Mouse (Mus musculus) midbrain, embryonic 15.5 days (tissue): ENCODE measurements around the gene Pde8b. TPM values are rescaled to one million over a fixed set of nuclear protein-coding genes. Genes with fewer than 3 reads are reported as not detected.

Source experiments
- ATAC-seq: fragments of 200-750 bp; cut with Nextera tagmentation; replicated peaks from 2 replicates; pipeline ENCODE4 v1.8.0; 2017; ENCODE audit warnings: moderate TSS enrichment
- H3K27ac ChIP-seq: fragments of 300-500 bp; sonication (generic); 2 replicates; pipeline ENCODE4 v1.5.1; 2015; ENCODE audit warnings: mild to moderate bottlenecking, inconsistent platforms
- H3K27me3 ChIP-seq: fragments of 300-500 bp; sonication (generic); replicated peaks from 2 replicates; pipeline ENCODE4 v1.6.1; 2015; ENCODE audit warnings: inconsistent platforms
- H3K36me3 ChIP-seq: fragments of 300-500 bp; sonication (generic); replicated peaks from 2 replicates; pipeline ENCODE4 v1.6.1; 2015; ENCODE audit warnings: inconsistent platforms
- H3K4me1 ChIP-seq: fragments of 300-500 bp; sonication (generic); 2 replicates; pipeline ENCODE4 v1.6.1; 2015; ENCODE audit warnings: inconsistent platforms
- H3K4me2 ChIP-seq: fragments of 300-500 bp; sonication (generic); 2 replicates; pipeline ENCODE4 v1.6.1; 2015; ENCODE audit warnings: inconsistent platforms, mild to moderate bottlenecking, moderate library complexity
- H3K4me3 ChIP-seq: fragments of 300-500 bp; sonication (generic); 2 replicates; pipeline ENCODE4 v1.5.1; 2015; ENCODE audit warnings: mild to moderate bottlenecking, inconsistent platforms
- H3K9ac ChIP-seq: fragments of 300-500 bp; sonication (generic); 2 replicates; pipeline ENCODE4 v1.6.1; 2015; ENCODE audit warnings: mild to moderate bottlenecking, inconsistent platforms
- H3K9me3 ChIP-seq: fragments of 300-500 bp; sonication (generic); 2 replicates; pipeline ENCODE4 v1.6.1; 2016; ENCODE audit warnings: inconsistent platforms
- WGBS: fragments of 180-500 bp; shearing (Covaris S2); methylation state at CpG from one replicate; pipeline ENCODE4 v1.1.7; 2015; ENCODE audit warnings: mixed read lengths; 5-methylcytosine and 5-hydroxymethylcytosine counted together
- polyA plus RNA-seq: library from polyadenylated mRNA; unstranded; fragments of >200 nt; fragmentation: Nextera tagmentation; extraction: Ambion mirVana; gene quantifications from 2 replicates; pipeline ENCODE4 v1.2.1, GENCODE M21; 2015

Gene Pde8b
- polyA plus RNA-seq, 1 experiment from 2014 or later = 6.9 TPM

GRCm38 (mm10) chr13:95087358-95087787 is 162.8 kb downstream of the Pde8b start:
- H3K36me3 ChIP-seq = no peaks in the 10 kb centered on the region
- H3K4me3 ChIP-seq = no peak overlapping the region
- WGBS = 83% methylated on average over 8 of the region's 8 CpGs
- H3K27ac ChIP-seq = no peak overlapping the region
- no peak overlapping the region for H3K9ac ChIP-seq
- no peak overlapping the region for H3K4me2 ChIP-seq
- no peaks in the 10 kb centered on the region for H3K9me3 ChIP-seq
- H3K4me1 ChIP-seq = no peaks in the 10 kb centered on the region
- H3K27me3 ChIP-seq = no peaks in the 10 kb centered on the region
- ATAC-seq = no peak

- H3K9ac ChIP-seq = no peak overlapping the region
- no peak overlapping the region for H3K4me2 ChIP-seq
- H3K36me3 ChIP-seq = no peaks in the 10 kb centered on the region
- 90% methylated on average over 5 of the region's 5 CpGs for WGBS
- no peak overlapping the region for H3K4me3 ChIP-seq
- no peaks in the 10 kb centered on the region for H3K4me1 ChIP-seq
- H3K27me3 ChIP-seq = no peaks in the 10 kb centered on the region
- H3K27ac ChIP-seq = no peak overlapping the region
- no peak for ATAC-seq
- H3K9me3 ChIP-seq = no peaks in the 10 kb centered on the region
These were observed 164.1 kb downstream of the Pde8b start for GRCm38 (mm10) chr13:95086033-95086432.

- WGBS = 88% methylated on average over 3 of the region's 3 CpGs
- no peaks in the 10 kb centered on the region; the same call in 1 of the 2 replicates for H3K4me1 ChIP-seq
- H3K9me3 ChIP-seq = no peaks in the 10 kb centered on the region
- no peak for ATAC-seq
- no peaks in the 10 kb centered on the region for H3K36me3 ChIP-seq
- no peaks in the 10 kb centered on the region for H3K27me3 ChIP-seq
- no peak overlapping the region for H3K27ac ChIP-seq
- H3K9ac ChIP-seq = no peak overlapping the region
- H3K4me2 ChIP-seq = no peak overlapping the region
- no peak overlapping the region for H3K4me3 ChIP-seq
These were observed 167.5 kb downstream of the Pde8b start for GRCm38 (mm10) chr13:95082611-95083010.

GRCm38 (mm10) chr13:95081082-95081481 is 169.1 kb downstream of the Pde8b start:
- no peaks in the 10 kb centered on the region for H3K9me3 ChIP-seq
- no peak for ATAC-seq
- H3K4me3 ChIP-seq = no peak overlapping the region
- H3K36me3 ChIP-seq = no peaks in the 10 kb centered on the region
- H3K27ac ChIP-seq = no peak overlapping the region
- no peaks in the 10 kb centered on the region; the same call in 1 of the 2 replicates for H3K4me1 ChIP-seq
- H3K9ac ChIP-seq = no peak overlapping the region
- H3K4me2 ChIP-seq = no peak overlapping the region
- 81% methylated on average over 7 of the region's 7 CpGs for WGBS
- H3K27me3 ChIP-seq = no peaks in the 10 kb centered on the region

GRCm38 (mm10) chr13:95078492-95078891 is 171.6 kb downstream of the Pde8b start:
- Histone ChIP-seq H3K9me3 (no peaks in the 10 kb centered on the region), H3K4me2 (no peak overlapping the region), H3K27me3 (no peaks in the 10 kb centered on the region), H3K9ac (no peak overlapping the region), H3K36me3 (no peaks in the 10 kb centered on the region), H3K27ac (no peak overlapping the region), H3K4me1 (no peaks in the 10 kb centered on the region; the same call in 1 of the 2 replicates), H3K4me3 (no peak overlapping the region)
- WGBS = 70% methylated on average over 6 of the region's 6 CpGs
- no peak for ATAC-seq

- Histone ChIP-seq H3K27ac (no peak overlapping the region), H3K27me3 (no peaks in the 10 kb centered on the region), H3K4me2 (no peak overlapping the region), H3K4me1 (no peaks in the 10 kb centered on the region; the same call in 1 of the 2 replicates), H3K4me3 (no peak overlapping the region), H3K36me3 (no peaks in the 10 kb centered on the region), H3K9me3 (no peaks in the 10 kb centered on the region), H3K9ac (no peak overlapping the region)
- 85% methylated on average over 3 of the region's 3 CpGs for WGBS
- no peak for ATAC-seq
These were observed 172.4 kb downstream of the Pde8b start for GRCm38 (mm10) chr13:95077688-95078087.

GRCm38 (mm10) chr13:95076142-95076541 is 174.0 kb downstream of the Pde8b start:
- WGBS = 74% methylated on average over 2 of the region's 2 CpGs
- Histone ChIP-seq H3K9ac (no peak overlapping the region), H3K4me1 (no peaks in the 10 kb centered on the region; the same call in 1 of the 2 replicates), H3K27ac (no peak overlapping the region), H3K27me3 (no peaks in the 10 kb centered on the region), H3K4me3 (no peak overlapping the region), H3K4me2 (no peak overlapping the region), H3K36me3 (no peaks in the 10 kb centered on the region), H3K9me3 (no peaks in the 10 kb centered on the region)
- no peak for ATAC-seq

- Histone ChIP-seq H3K4me3 (no peak overlapping the region), H3K27ac (no peak overlapping the region)
- 72% methylated on average over 8 of the region's 8 CpGs for WGBS
These were observed 176.5 kb downstream of the Pde8b start for GRCm38 (mm10) chr13:95073445-95074172.

GRCm38 (mm10) chr13:95070268-95070667 is 179.9 kb downstream of the Pde8b start:
- Histone ChIP-seq H3K9ac (no peak overlapping the region), H3K4me2 (no peak overlapping the region), H3K4me3 (no peak overlapping the region), H3K36me3 (no peaks in the 10 kb centered on the region), H3K4me1 (no peaks in the 10 kb centered on the region), H3K27ac (no peak overlapping the region), H3K27me3 (no peaks in the 10 kb centered on the region), H3K9me3 (no peaks in the 10 kb centered on the region)
- no peak for ATAC-seq

More at GRCm38 (mm10) chr13:95073445-95074172, 176.5 kb downstream of the Pde8b start:
- no peak overlapping the region for H3K4me2 ChIP-seq
- H3K36me3 ChIP-seq = no peaks in the 10 kb centered on the region
- H3K4me1 ChIP-seq = no peaks in the 10 kb centered on the region; the same call in 1 of the 2 replicates
- no peaks in the 10 kb centered on the region for H3K9me3 ChIP-seq
- H3K9ac ChIP-seq = no peak overlapping the region
- H3K27me3 ChIP-seq = no peaks in the 10 kb centered on the region
- ATAC-seq = no peak

- WGBS = 63% methylated on average over 6 of the region's 6 CpGs
These were observed 182.3 kb downstream of the Pde8b start for GRCm38 (mm10) chr13:95067854-95068253.

GRCm38 (mm10) chr13:95063390-95064017 is 186.6 kb downstream of the Pde8b start:
- Histone ChIP-seq H3K27me3 (no peaks in the 10 kb centered on the region), H3K9ac (no peak overlapping the region), H3K9me3 (no peaks in the 10 kb centered on the region), H3K4me1 (no peaks in the 10 kb centered on the region), H3K4me2 (no peak overlapping the region), H3K27ac (no peak overlapping the region), H3K4me3 (no peak overlapping the region), H3K36me3 (no peaks in the 10 kb centered on the region)
- ATAC-seq = no peak
- WGBS = 64% methylated on average over 4 of the region's 4 CpGs

More at GRCm38 (mm10) chr13:95067854-95068253, 182.3 kb downstream of the Pde8b start:
- no peaks in the 10 kb centered on the region for H3K27me3 ChIP-seq
- H3K9me3 ChIP-seq = no peaks in the 10 kb centered on the region
- H3K36me3 ChIP-seq = no peaks in the 10 kb centered on the region
- no peak overlapping the region for H3K4me2 ChIP-seq
- H3K4me1 ChIP-seq = no peaks in the 10 kb centered on the region
- no peak for ATAC-seq
- H3K9ac ChIP-seq = no peak overlapping the region
- H3K27ac ChIP-seq = no peak overlapping the region
- no peak overlapping the region for H3K4me3 ChIP-seq

- no peak overlapping the region for H3K9ac ChIP-seq
- H3K9me3 ChIP-seq = no peaks in the 10 kb centered on the region
- H3K27me3 ChIP-seq = no peaks in the 10 kb centered on the region
- H3K36me3 ChIP-seq = no peaks in the 10 kb centered on the region
- no peak overlapping the region for H3K4me2 ChIP-seq
- ATAC-seq = no peak
- no peaks in the 10 kb centered on the region for H3K4me1 ChIP-seq
- WGBS = 85% methylated on average over 4 of the region's 4 CpGs
- H3K27ac ChIP-seq = no peak overlapping the region
- no peak overlapping the region for H3K4me3 ChIP-seq
These were observed 191.3 kb downstream of the Pde8b start for GRCm38 (mm10) chr13:95058885-95059284.
